Mouse (Mus musculus): ENCODE results near the gene N4bp3.

DNA sequence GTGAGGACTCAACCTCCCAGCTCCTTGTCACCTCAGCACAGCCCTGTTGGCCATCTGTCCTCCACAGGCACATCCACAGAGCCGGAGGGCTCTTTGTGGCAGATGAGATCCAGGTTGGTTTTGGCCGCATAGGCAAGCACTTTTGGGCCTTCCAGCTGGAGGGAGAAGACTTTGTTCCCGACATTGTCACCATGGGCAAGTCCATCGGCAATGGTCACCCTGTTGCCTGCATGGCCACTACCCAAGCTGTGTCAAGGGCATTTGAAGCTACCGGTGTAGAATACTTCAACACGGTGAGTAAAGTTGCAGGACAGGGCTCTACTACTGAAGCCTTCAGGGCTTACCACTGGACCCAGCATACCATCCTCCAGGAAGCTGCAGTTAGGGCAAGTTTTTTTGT is 56.8 kb downstream of the N4bp3 start:
- TF ChIP-seq CTCF (IDR thresholded peaks at IDR 0.05) (no peak), EP300 (IDR thresholded peaks at IDR 0.05) (no peak)

Data from lung, postnatal 0 days (tissue).